Mouse (Mus musculus) limb, embryonic 13.5 days (tissue): ENCODE measurements at regions not wholly inside any gene's neighbourhood (a gene's known extent, or its start where the extent isn't known, plus 50 kb on each side); places are given as distances from the start of the nearest gene placed in this dataset.

Source experiments
- ATAC-seq: fragments of 200-750 bp; cut with Nextera tagmentation; 2 replicates; pipeline ENCODE4 v1.8.0; 2017; ENCODE audit warnings: low read depth, moderate number of reproducible peaks, moderate TSS enrichment; ENCODE audit not compliant: low FRiP score
- H3K27ac ChIP-seq: fragments of 300-500 bp; sonication (generic); 2 replicates; pipeline ENCODE4 v1.5.1; 2015; ENCODE audit warnings: inconsistent platforms, mild to moderate bottlenecking, moderate library complexity
- H3K27me3 ChIP-seq: fragments of 300-500 bp; sonication (generic); 2 replicates; pipeline ENCODE4 v1.6.1; 2015; ENCODE audit warnings: mild to moderate bottlenecking, inconsistent platforms
- H3K36me3 ChIP-seq: fragments of 300-500 bp; sonication (generic); 2 replicates; pipeline ENCODE4 v1.6.1; 2015; ENCODE audit warnings: inconsistent platforms, mild to moderate bottlenecking, moderate library complexity
- H3K4me1 ChIP-seq: fragments of 300-500 bp; sonication (generic); 2 replicates; pipeline ENCODE4 v1.6.1; 2015; ENCODE audit warnings: inconsistent platforms
- H3K4me2 ChIP-seq: fragments of 300-500 bp; sonication (generic); replicated peaks from 2 replicates; pipeline ENCODE4 v1.6.1; 2015; ENCODE audit warnings: inconsistent platforms, mild to moderate bottlenecking, moderate library complexity
- H3K4me3 ChIP-seq: fragments of 300-500 bp; sonication (generic); 2 replicates; pipeline ENCODE4 v1.5.1; 2015; ENCODE audit warnings: moderate library complexity, mild to moderate bottlenecking, inconsistent platforms
- H3K9ac ChIP-seq: fragments of 300-500 bp; sonication (generic); 2 replicates; pipeline ENCODE4 v1.6.1; 2015; ENCODE audit warnings: mild to moderate bottlenecking, inconsistent platforms
- H3K9me3 ChIP-seq: fragments of 300-500 bp; sonication (generic); 2 replicates; pipeline ENCODE4 v1.6.1; 2016; ENCODE audit warnings: inconsistent platforms
- WGBS: fragments of 180-500 bp; shearing (Covaris S2); methylation state at CpG from one replicate; pipeline ENCODE4 v1.1.7; 2015; 5-methylcytosine and 5-hydroxymethylcytosine counted together

DNA sequence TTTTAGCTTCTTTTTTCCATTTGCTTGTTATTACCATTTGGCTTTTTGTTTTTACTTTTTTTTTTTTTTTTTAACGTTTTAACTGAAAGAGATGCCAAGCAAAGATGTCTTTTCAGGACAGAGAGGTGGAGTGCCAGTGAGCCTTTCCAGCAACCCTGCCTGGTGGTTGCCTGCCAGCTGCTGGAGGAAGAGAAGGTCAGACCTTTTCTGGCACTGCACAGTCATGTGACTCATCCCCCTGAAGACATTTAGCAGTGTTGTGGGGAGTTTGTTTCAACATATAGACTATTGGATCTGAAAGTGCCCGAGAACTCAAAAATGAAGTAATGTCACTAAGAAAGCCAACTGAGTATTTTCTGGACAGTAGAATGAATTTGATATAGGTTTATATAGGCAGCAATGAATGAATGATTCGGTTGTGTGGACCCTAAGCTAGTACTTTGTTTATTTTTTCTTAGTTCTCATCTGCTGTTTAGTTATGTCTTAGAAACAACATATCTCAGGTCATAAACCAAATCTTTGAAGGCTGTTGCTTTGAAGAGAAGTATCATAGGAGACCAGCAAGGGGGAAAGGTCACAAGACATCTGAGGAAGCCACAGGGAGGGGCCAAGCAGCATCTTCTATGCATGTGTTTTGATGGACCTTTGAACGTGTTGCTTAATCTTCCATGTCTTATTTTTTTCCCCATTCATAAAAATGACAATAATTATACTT, 604.2 kb downstream of the Ptprc start:
- Histone ChIP-seq H3K4me2 (no peak overlapping the region), H3K27ac (no peak overlapping the region), H3K4me3 (no peak overlapping the region), H3K9me3 (no peaks in the 10 kb centered on the region), H3K9ac (no peak overlapping the region), H3K36me3 (no peaks in the 10 kb centered on the region), H3K27me3 (no peaks in the 10 kb centered on the region), H3K4me1 (peaks cover 20% of the 10 kb centered on the region)
- WGBS, result 55% methylated on average over 4 of the region's 4 CpGs
- no peak for ATAC-seq

DNA sequence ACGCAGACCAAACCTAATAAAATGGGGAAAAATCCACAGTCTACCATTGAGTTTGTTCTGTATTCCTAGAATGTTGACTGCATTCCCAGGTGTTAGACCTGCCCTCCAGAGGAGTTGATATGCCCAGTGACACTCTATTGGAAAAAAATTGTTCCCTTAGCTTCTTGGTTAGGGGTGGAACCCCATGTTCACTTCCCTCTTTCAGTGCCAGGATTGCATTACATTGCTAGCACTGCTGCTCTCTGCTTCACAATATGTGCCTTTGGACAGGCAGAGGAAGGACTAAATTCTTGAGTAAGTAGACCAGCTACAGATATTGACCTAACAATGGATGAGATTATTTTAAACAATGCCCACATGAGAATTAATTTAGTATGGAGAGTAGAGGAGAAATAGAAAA, 607.3 kb upstream of the Nr5a2 start:
- no peak overlapping the region for H3K27ac ChIP-seq
- no peak overlapping the region for H3K4me2 ChIP-seq
- no peak overlapping the region for H3K9ac ChIP-seq
- ATAC-seq, result no peak
- no peaks in the 10 kb centered on the region for H3K27me3 ChIP-seq
- no peak overlapping the region for H3K4me3 ChIP-seq
- peaks cover 41% of the 10 kb centered on the region for H3K4me1 ChIP-seq
- H3K9me3 ChIP-seq, result no peaks in the 10 kb centered on the region
- no peaks in the 10 kb centered on the region for H3K36me3 ChIP-seq
- 90% methylated on average over 1 of the region's 1 CpGs for WGBS

DNA sequence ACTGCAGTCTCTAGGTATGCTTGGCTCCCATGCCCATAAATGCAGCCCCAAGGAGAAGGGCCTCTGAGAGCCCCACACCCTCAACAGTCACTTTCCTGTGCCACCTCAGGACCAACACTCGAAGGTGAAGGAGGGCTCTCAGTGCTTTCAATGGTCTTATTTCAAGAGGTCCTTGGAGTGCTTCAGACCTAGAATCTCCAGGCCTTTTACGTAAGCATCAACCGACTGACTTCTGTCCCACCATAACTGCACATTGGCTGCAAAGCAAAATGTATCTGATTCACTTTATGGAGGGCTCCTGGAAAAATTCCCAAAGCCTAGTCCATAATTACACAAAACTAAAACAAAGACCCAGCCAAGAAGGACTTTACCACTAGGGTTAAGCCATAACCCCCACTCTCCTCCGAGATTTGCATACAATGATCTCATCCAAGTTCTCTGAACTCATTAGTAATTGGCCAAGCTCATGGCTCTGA, 605.4 kb upstream of the Nr5a2 start:
- Histone ChIP-seq H3K4me3 (no peak overlapping the region), H3K4me1 (peaks cover 36% of the 10 kb centered on the region), H3K9ac (no peak overlapping the region), H3K4me2 (no peak overlapping the region), H3K9me3 (no peaks in the 10 kb centered on the region), H3K27me3 (no peaks in the 10 kb centered on the region), H3K36me3 (no peaks in the 10 kb centered on the region), H3K27ac (peak overlapping the region; percentile 56)
- 47% methylated on average over 4 of the region's 4 CpGs for WGBS
- ATAC-seq, result peak; percentile 49; the same call in 1 of the 2 replicates

DNA sequence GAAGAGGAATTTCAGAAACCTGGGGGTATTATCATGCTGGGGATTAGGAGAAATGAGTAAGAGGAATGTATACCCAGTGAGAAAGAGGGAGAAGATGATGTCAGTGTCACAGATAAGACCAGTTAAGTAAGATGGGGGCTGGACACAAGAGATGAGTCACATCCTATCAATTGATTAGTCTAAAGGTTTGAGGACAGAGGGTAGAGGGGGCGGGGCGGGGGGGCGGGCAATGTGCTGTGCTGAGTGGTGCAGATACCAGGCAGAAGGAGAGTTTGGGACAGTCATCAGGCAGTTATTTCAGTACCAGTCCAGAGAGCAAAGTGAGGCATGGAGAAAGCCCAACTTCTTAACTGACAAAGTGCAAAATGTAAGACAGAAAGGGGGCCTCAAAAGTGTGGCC, 601.4 kb upstream of the Nr5a2 start:
- Histone ChIP-seq H3K4me2 (no peak overlapping the region), H3K4me1 (peaks cover 33% of the 10 kb centered on the region), H3K36me3 (no peaks in the 10 kb centered on the region), H3K27me3 (no peaks in the 10 kb centered on the region), H3K27ac (no peak overlapping the region), H3K4me3 (no peak overlapping the region), H3K9me3 (no peaks in the 10 kb centered on the region), H3K9ac (no peak overlapping the region)
- WGBS, result 79% methylated on average over 3 of the region's 3 CpGs
- ATAC-seq, result no peak

DNA sequence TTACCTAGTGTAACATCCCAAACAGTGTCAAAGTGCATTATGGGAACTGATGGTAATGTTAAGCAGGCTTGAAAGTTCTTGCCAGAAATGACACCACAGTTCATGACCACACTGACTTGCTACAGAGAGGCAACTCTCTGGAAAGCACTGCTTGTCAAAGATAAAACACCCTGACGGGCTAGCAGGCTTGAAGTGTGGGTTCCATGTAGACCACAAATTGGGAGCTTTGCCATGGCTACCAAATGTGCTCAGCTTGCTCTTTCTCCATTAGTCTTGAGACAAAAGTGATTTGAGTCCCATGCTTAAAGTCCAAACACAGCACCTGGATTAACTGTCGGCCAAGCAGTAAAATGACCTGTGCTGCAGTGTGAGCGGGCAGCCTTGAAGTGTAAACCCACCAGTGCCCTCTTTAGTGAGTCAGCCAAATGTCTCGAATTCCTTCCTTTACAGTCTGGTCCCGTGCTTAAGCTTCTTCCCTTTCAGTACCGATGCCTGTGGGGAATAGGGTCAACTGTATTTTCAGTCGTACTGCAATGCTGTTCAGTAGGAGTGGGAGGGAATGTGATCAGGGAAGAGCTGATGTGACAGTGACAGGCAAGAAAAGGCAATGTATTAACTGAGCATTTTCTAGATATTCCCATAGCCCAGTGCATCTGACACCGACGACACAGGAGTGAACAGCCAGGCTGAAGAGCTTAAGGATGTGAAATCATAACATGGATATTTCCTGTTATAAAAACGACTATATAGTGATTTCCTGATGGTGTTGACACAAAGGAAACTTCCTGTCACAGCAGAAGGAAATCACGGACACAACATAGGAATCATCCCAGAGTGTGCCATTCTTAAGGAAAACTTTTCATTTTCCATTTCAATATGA, 600.4 kb upstream of the Nr5a2 start:
- ATAC-seq, result peak; percentile 51; the same call in 1 of the 2 replicates
- WGBS, result 41% methylated on average over 11 of the region's 11 CpGs
- H3K36me3 ChIP-seq, result no peaks in the 10 kb centered on the region
- no peak overlapping the region for H3K4me3 ChIP-seq
- H3K9me3 ChIP-seq, result no peaks in the 10 kb centered on the region
- no peak overlapping the region for H3K27ac ChIP-seq
- H3K27me3 ChIP-seq, result no peaks in the 10 kb centered on the region
- no peak overlapping the region for H3K9ac ChIP-seq
- peaks cover 29% of the 10 kb centered on the region for H3K4me1 ChIP-seq
- H3K4me2 ChIP-seq, result no peak overlapping the region

DNA sequence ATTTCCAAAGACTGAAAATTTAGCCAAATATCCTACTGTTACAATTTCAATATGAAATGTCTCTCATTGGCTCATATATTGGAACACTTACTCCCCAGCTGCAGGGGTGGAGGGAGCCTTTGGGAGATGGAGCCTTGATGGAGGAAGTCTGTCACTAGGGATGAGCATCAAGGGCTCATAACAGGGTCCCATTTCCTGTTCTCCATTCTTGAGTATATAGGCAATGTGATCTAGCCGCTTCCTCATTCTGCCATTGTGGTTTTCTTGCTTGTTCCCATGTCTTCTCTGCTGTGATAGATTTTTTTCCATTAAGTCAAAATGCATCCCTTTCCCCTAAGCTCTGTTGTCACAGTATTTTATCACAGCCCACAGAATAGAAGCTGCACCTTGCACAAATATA, 589.4 kb upstream of the Nr5a2 start:
- Histone ChIP-seq H3K4me2 (no peak overlapping the region), H3K4me3 (no peak overlapping the region), H3K27me3 (no peaks in the 10 kb centered on the region), H3K4me1 (no peaks in the 10 kb centered on the region), H3K27ac (no peak overlapping the region), H3K36me3 (no peaks in the 10 kb centered on the region), H3K9me3 (no peaks in the 10 kb centered on the region), H3K9ac (no peak overlapping the region)
- WGBS, result 92% methylated on average over 1 of the region's 1 CpGs
- ATAC-seq, result no peak

DNA sequence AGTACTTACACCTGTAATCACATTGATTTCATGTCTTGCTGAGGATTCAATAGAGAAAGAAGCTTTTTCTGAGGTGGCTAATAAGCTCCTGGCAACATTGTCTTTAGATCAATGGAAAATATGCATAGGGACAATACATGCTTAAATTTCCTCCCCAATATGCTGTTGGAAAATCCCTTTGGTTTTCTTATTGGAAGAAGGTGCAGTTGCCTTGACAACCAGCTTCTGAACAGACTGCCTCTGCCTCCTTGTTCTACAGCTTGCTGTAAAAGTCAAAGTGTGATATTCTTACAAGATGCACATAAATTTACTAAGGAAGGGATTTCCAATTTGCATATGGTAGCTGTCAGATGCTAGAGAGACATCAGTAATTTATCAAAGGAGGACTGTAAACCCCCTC, 585.4 kb upstream of the Nr5a2 start:
- H3K9me3 ChIP-seq, result no peaks in the 10 kb centered on the region
- H3K4me2 ChIP-seq, result no peak overlapping the region
- H3K4me3 ChIP-seq, result no peak overlapping the region
- no peaks in the 10 kb centered on the region for H3K4me1 ChIP-seq
- H3K36me3 ChIP-seq, result no peaks in the 10 kb centered on the region
- H3K27ac ChIP-seq, result no peak overlapping the region
- ATAC-seq, result no peak
- no peak overlapping the region for H3K9ac ChIP-seq
- H3K27me3 ChIP-seq, result no peaks in the 10 kb centered on the region

DNA sequence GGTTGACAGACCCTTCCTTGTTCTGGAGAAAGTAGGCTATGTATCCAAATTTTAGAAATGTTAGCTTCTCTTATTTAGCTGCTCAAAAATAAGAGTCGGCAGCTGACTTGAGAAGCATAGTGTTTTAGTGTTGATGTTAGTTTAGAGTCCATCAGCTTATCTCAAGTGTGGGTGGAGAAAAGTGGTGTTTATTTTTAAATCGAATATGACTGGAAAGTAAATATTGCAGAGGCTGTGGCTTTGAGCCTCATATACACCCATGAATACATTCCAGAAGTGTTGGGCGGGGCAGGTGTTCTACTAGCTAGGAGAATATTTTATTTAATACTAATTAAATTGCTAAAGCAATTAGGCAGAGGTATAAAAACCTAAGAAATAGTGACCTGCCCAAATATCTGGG, 583.6 kb upstream of the Nr5a2 start:
- Histone ChIP-seq H3K4me2 (no peak overlapping the region), H3K27me3 (no peaks in the 10 kb centered on the region), H3K27ac (no peak overlapping the region), H3K9ac (no peak overlapping the region), H3K4me1 (peaks cover 5% of the 10 kb centered on the region; the same call in 1 of the 2 replicates), H3K36me3 (no peaks in the 10 kb centered on the region), H3K9me3 (no peaks in the 10 kb centered on the region), H3K4me3 (no peak overlapping the region)
- 88% methylated on average over 3 of the region's 3 CpGs for WGBS
- ATAC-seq, result no peak

DNA sequence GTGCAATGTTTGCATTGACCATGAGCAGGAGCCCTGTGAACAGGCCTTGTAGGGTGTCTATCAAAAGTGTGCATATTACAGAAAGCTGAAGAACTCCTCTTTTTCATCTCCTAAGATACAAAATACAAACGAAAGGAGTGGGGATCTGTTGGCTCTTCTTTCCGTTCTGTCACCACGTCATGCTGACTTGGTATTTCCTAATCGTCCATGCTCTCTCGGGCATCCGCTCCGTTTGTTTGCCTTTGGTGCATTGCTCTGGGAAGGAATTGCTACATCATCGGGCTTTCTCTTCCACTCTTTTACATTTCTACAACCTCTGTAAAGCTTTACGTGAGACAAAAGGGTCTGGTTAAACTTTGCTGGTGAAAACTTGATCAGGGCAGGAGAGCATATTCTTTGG, 581.2 kb upstream of the Nr5a2 start:
- Histone ChIP-seq H3K9me3 (no peaks in the 10 kb centered on the region), H3K36me3 (no peaks in the 10 kb centered on the region), H3K4me3 (no peak overlapping the region), H3K4me1 (peaks cover 5% of the 10 kb centered on the region; the same call in 1 of the 2 replicates), H3K27ac (no peak overlapping the region), H3K9ac (no peak overlapping the region), H3K27me3 (no peaks in the 10 kb centered on the region), H3K4me2 (no peak overlapping the region)
- WGBS, result 84% methylated on average over 9 of the region's 9 CpGs
- no peak for ATAC-seq

DNA sequence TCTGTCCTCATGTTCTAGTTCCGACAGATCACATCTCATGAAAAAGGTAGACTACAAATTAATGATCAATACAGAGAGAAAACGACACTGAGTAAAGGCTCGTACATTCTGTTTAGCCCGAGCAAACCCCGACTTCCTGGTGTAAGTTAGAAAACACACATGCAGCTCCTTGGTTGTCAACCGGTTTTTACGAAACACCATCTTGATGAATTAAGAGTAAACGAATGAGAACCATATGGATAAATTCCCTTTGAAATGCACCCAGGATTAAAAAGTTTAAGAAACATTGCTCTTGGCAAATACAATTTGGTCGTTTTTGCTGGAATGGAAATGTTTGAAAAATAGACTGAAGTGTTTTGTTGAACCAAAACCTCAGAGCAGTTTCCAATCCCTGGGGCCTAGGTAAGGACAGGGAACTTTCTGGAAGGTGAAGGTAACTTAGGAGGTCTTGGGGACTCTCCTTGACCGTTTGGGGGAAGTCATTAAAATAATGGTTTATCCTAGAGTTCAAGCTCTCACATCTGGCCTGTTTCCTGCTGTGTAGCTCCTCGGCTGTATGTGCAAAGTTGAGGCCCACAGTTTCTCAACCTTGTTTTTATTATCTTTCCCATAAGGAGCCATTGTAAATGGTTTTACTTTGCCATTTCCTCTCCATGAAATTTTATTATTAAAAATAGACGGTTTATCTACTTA, 579.3 kb upstream of the Nr5a2 start:
- Histone ChIP-seq H3K27ac (peak overlapping the region; percentile 75; the same call in 1 of the 2 replicates), H3K4me1 (peaks cover 5% of the 10 kb centered on the region; the same call in 1 of the 2 replicates), H3K9ac (no peak overlapping the region), H3K9me3 (no peaks in the 10 kb centered on the region), H3K27me3 (no peaks in the 10 kb centered on the region), H3K4me3 (no peak overlapping the region), H3K36me3 (no peaks in the 10 kb centered on the region), H3K4me2 (no peak overlapping the region)
- 14% methylated on average over 12 of the region's 12 CpGs for WGBS
- ATAC-seq, result peak; percentile 57; the same call in 1 of the 2 replicates

DNA sequence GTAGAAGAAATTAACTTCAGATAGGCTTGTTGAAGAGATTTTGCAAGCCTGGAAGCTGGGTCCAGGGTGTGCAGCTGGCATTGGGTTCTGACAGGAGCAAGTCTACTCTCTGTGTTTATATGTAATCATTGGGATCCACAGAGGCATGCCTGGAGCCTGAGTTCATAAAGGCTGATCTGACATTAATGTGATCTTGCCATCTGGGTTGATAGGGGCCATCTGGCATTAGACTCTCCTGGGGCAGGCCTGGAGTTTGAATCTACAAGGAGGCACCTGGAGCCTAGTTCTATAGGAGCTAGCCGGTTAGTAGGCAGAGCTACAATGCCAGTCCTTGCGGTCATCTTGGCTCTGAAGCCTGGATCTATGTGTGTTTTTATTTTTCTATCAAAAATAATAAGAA, 554.5 kb upstream of the Nr5a2 start:
- Histone ChIP-seq H3K9me3 (no peaks in the 10 kb centered on the region), H3K4me3 (no peak overlapping the region), H3K27me3 (no peaks in the 10 kb centered on the region), H3K36me3 (no peaks in the 10 kb centered on the region), H3K4me2 (no peak overlapping the region), H3K9ac (no peak overlapping the region), H3K27ac (no peak overlapping the region), H3K4me1 (peaks cover 4% of the 10 kb centered on the region; the same call in 1 of the 2 replicates)
- 79% methylated on average over 2 of the region's 2 CpGs for WGBS
- ATAC-seq, result no peak
